Mouse (Mus musculus): ENCODE data around the gene Podn. TPM values are rescaled to one million over a fixed set of nuclear protein-coding genes. Genes with fewer than 3 reads are reported as not detected.
A peak's percentile ranks its signal among the peaks of the same experiment; 100 is the strongest.

Gene Podn
- polyA plus RNA-seq, 1 experiment from 2014 or later, result 2.4 TPM

DNA sequence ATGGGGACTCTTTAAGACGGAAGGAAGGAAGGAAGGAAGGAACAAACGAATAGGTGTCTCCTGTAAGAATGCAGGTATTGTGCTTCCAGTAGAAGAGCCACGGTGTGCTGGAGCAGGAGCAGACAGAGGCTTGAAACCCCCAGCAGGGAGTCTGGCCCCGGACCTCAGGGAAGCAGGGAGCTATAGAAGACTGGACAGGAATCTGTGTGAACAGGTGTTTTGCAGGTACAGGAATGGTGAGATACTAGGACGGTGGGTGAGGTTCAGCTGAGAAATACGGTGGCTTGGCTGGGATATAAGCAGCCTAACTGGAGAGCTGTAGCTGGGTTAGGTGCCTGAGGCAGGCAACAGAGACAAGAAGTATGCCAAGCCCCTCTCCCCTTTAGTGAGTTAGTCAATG lies 76.1 kb downstream of the Podn start:
- POLR2A ChIA-PET, result interaction anchor here (0.5 kb wide), 1 partner anchor 1134 kb away, joined by 5 read pairs; no protein-coding TSS in a partner anchor
- ATAC-seq, result no peak
- in situ Hi-C loops (cut with MboI; ENCODE audit: low pct_unique_long_range_greater_than_20kb), result no loop called here
- no peak for TF ChIP-seq CTCF (IDR thresholded peaks at IDR 0.05)
- CTCF ChIA-PET, result interaction anchor here (1.4 to 1.6 kb wide), 2 partner anchors 9 to 83 kb away, joined by 3 read pairs; no protein-coding TSS in a partner anchor
- DNase-seq (ENCODE audit: low read depth, low spot score), result no peak
- H3K27me3 ChIP-seq, result no peaks in the 10 kb centered on the region

DNA sequence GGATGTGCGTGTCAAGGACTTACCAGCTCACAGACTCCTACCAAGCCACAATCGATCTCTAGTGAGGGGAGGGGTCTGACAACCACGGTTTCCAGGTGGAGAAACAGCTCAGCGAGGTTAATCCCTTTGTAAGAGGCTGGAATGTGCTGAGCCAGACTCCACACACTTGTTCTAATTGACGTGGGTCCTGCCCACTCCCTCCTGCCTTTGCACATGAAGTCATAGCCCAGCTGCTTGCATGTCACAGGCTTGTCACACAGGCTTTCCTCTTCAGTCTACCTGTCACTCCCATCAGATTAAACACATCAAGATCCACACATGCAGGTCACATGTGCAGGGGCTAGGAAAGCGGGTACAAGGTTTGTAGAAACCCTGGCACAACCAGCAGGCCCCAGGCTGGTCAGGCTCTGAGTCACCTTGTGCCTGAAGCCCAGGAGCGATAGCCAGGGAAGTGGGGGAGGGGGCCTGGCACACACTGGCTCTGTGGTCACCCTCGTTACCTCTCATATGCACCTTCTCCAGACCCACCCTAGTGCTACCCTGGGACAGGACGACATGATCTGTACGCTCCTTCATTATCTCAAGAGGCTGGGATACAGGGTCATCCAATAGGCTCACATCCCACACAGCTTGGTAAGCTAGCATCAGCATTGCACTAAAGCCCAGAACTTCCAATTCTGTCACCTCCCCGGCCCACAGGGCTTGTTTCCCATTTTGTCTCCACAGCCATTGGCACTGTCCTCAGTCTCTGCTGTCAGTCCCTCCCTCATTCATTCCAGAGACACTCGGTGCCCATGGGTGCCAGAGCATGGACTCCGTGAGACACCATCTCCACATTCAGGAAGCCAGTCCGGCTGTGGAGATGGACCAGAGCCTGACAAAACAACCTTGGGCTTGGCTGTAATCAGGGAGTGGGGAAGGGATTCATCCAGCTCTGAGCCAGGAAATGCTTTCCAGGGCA lies 77.0 kb downstream of the Podn start:
- ChIA-PET POLR2A (no interaction called here), CTCF (interaction anchor here (1.6 to 1.7 kb wide), 2 partner anchors 10 to 24 kb away, joined by 3 to 4 read pairs; no protein-coding TSS in a partner anchor)
- ATAC-seq, result peak; percentile 55
- H3K27me3 ChIP-seq, result no peaks in the 10 kb centered on the region
- no peak for TF ChIP-seq CTCF (IDR thresholded peaks at IDR 0.05)
- in situ Hi-C loops (cut with MboI; ENCODE audit: low pct_unique_long_range_greater_than_20kb), result no loop called here
- peak; percentile 44 for DNase-seq (ENCODE audit: low read depth, low spot score)

DNA sequence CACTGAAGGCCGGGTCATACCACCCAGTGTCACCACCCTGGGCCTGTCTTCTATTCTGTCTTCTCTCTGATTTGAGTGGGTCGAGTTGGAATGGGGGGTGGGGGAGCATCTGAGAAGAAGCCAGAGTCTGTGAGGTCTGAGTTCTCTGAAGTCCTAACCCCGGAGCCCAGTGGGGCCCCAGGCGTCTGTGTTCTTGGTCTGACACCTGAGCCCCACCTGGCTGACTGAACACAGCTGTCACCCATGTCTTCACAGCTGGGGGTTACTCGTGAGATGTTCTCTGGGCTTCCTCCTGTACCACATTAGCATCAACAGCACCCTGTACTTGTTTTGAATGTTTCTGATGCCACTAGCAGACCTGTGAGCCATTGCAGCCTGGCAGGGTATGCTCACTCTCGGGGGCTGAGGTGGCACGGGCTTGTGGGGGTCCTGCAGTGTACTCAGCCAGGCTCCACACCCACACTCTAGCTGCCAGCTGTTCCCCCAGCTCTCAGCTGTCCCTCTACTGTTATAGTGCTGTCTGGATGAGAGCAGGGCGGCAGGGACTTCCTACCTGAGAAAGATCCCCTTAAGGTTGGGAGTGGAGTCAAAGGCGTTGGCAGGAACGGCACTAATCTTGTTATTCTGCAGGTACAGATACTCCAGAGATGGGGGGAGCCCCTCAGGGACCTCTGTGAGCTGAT lies 77.9 kb downstream of the Podn start:
- POLR2A ChIA-PET, result no interaction called here
- H3K27me3 ChIP-seq, result no peaks in the 10 kb centered on the region
- no peak for TF ChIP-seq CTCF (IDR thresholded peaks at IDR 0.05)
- ATAC-seq, result no peak
- DNase-seq (ENCODE audit: low read depth, low spot score), result no peak
- CTCF ChIA-PET, result interaction anchor here (1.6 to 1.7 kb wide), 2 partner anchors 11 to 23 kb away, joined by 3 to 4 read pairs; no protein-coding TSS in a partner anchor
- in situ Hi-C loops (cut with MboI; ENCODE audit: low pct_unique_long_range_greater_than_20kb), result no loop called here

DNA sequence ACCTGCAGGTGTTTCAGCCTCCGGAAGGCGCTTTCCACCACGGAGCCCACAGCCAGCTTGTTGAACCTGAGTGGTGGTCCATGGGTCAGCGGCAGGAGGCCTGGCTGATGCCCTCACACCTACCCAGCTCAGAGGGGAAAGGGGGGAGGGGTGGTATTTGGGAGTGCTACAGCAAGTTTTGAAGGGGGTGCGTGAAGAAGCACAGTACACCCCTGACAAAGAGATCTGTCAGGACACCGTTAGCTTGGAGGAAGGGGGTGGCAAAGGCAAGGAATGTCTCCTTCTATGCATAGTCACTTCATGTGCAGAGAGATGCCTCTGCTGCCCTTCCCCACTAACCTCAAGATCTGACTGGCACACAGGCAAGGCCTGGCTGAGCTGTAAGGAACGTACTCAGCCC lies 78.4 kb downstream of the Podn start:
- TF ChIP-seq CTCF (IDR thresholded peaks at IDR 0.05), result no peak
- in situ Hi-C loops (cut with MboI; ENCODE audit: low pct_unique_long_range_greater_than_20kb), result no loop called here
- POLR2A ChIA-PET, result no interaction called here
- no peak for DNase-seq (ENCODE audit: low read depth, low spot score)
- no peak for ATAC-seq
- CTCF ChIA-PET, result interaction anchor here (1.7 kb wide), 1 partner anchor 23 kb away, joined by 4 read pairs; no protein-coding TSS in a partner anchor
- H3K27me3 ChIP-seq, result no peaks in the 10 kb centered on the region

DNA sequence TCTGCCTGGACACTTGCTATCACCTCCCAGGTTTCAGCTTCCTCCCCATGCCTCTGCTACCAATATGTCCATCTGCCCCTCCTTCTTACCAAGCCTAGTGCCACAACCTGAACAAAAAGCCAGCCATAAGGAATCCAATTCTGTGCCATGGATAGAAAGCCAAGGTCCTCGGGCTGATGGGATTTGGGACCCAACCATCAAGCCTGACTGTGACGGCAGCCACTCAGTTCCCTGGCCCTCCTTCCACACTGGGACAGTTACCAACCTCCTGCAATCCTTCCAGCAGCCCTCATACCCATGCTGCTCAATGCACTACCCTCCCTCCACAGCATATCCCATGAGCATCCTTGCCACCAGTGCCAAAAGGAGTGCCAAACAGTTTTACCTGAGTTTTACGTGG lies 79.9 kb downstream of the Podn start:
- ChIA-PET CTCF (no interaction called here), POLR2A (no interaction called here)
- ATAC-seq (no peak), DNase-seq (ENCODE audit: low read depth, low spot score) (no peak)
- TF ChIP-seq CTCF (IDR thresholded peaks at IDR 0.05), result no peak
- H3K27me3 ChIP-seq, result no peaks in the 10 kb centered on the region
- in situ Hi-C loops (cut with MboI; ENCODE audit: low pct_unique_long_range_greater_than_20kb), result no loop called here

DNA sequence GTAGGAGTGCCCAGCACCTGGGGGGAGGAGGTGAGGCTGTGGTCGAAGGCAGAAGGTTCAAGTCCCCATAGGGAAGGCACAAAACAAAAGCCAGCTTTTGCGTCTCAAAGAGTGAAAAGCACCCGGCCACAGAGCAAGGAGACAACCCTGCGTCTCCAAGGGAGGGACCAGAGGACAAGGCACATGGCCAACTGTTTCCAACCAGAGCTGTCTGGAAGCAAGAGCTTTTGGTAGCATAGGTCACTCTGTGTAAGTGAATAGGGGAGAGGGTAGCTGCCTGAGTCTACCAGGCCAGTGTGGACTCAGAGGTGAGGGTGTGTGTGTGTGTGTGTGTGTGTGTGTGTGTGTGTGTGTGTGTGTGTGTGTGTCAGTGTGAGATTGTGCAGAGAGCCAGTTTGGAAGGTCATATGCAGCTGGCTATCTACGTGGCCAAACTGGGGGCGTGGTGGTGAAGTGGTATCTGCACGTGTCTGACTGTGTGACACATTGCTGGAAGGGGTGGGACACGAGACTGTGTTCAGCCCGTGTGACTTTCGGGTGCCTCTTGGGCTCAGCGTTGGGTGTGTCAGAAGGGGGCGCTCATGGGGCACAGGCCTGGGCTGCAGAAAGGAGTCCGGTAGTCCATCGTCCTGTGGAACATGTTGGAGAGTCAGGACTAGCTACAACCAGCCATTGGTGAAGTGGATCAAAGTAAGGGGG lies 81.0 kb downstream of the Podn start:
- H3K27me3 ChIP-seq, result no peaks in the 10 kb centered on the region
- no peak for TF ChIP-seq CTCF (IDR thresholded peaks at IDR 0.05)
- in situ Hi-C loops (cut with MboI; ENCODE audit: low pct_unique_long_range_greater_than_20kb), result no loop called here
- ChIA-PET CTCF (no interaction called here), POLR2A (interaction anchor here (0.7 kb wide), 1 partner anchor 14 kb away, joined by 3 read pairs; no protein-coding TSS in a partner anchor)
- ATAC-seq (no peak), DNase-seq (ENCODE audit: low read depth, low spot score) (no peak)

DNA sequence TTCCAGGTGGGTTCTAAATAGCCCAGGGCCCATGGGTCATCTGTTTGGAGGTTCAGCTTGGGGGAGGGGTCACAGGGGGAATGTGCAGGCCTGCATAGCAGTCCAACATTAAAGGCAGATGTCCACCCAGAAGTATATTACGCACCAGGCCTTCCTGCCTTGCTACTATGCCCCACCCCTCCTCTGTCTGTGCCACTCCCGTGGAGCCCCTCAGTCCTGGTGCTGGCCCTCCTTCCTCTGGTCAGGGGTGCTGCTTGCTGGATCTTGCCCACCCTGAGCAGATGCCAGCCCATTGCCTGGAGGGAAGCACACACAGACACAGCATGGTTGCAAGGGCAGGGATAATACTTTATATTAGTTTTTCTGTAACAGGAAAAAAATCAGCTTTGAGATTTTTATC lies 81.8 kb downstream of the Podn start:
- in situ Hi-C loops (cut with MboI; ENCODE audit: low pct_unique_long_range_greater_than_20kb), result no loop called here
- DNase-seq (ENCODE audit: low read depth, low spot score), result no peak
- H3K27me3 ChIP-seq, result no peaks in the 10 kb centered on the region
- POLR2A ChIA-PET, result interaction anchor here (0.7 kb wide), 1 partner anchor 13 kb away, joined by 3 read pairs; no protein-coding TSS in a partner anchor
- CTCF ChIA-PET, result no interaction called here
- ATAC-seq, result no peak
- TF ChIP-seq CTCF (IDR thresholded peaks at IDR 0.05), result no peak

DNA sequence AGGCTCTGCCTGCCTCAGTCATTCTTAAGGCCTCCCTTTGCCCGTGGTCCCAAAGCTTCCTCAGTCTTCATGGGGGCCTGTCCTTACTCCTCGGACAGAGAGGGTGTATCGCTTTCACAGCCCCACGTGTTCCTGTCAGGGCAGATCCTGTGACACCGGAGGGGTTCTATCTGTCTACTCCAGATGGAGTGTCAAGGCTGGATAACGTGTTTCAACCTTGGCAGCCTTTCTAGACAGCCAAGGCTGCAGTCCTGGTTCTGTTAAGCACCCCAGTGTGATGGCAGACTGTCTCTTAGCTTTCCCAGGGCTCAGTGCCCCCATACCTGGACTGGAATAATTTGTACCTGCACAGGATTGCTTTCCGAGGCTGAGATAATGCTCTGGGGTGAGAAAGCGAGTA lies 87.7 kb downstream of the Podn start:
- in situ Hi-C loops (cut with MboI; ENCODE audit: low pct_unique_long_range_greater_than_20kb), result no loop called here
- DNase-seq (ENCODE audit: low read depth, low spot score), result no peak
- ChIA-PET CTCF (no interaction called here), POLR2A (no interaction called here)
- no peak for ATAC-seq
- H3K27me3 ChIP-seq, result no peaks in the 10 kb centered on the region
- TF ChIP-seq CTCF (IDR thresholded peaks at IDR 0.05), result no peak

DNA sequence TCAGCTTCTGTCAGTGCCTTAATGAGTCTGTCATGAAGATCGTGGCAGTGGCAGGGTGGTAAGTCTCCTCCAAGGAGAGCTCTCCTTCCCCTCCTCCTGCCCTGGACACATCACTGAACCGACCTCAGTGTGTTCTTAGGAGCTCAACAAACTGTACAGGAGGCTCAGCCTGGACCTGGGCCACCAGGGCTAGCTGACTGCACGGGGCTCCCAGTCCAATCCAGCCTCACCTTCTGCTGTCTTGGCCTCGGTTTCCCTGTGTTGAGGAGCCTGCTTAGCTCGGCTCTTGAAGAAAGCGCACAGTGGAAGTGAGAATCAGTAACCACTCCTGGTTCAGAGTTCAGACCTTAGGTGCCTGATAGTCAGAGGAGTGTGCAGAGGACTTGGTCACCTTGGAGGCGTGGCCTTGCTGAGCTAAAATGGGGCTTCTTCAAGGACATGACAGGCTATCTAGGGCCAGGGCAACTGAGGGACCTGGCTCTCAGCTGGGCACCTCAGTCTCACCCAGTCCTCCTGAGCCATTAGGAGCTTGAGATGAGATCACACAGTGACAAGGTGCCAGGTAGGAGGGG lies 88.6 kb downstream of the Podn start:
- no peaks in the 10 kb centered on the region for H3K27me3 ChIP-seq
- in situ Hi-C loops (cut with MboI; ENCODE audit: low pct_unique_long_range_greater_than_20kb), result no loop called here
- ChIA-PET CTCF (no interaction called here), POLR2A (no interaction called here)
- DNase-seq (ENCODE audit: low read depth, low spot score), result no peak
- ATAC-seq, result no peak
- TF ChIP-seq CTCF (IDR thresholded peaks at IDR 0.05), result no peak

DNA sequence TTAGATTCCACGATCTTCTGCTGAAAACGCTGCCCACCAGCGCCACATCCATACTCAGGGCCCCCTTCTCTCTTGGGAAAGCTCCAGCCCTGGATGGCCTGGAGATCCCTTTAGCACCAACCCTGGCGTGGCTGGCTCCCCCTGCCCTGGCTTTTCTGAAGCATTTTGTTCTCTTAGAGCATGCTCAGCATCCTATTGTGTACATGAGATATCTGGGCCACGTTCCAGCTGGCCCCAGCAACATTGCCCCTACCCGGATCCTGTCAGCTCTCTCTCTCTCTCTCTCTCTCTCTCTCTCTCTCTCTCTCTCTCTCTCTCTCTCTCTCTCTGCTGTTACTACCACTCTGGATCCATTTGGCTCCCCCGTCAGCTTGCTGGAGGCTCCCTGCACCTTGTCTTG lies 90.9 kb downstream of the Podn start:
- no peaks in the 10 kb centered on the region for H3K27me3 ChIP-seq
- TF ChIP-seq CTCF (IDR thresholded peaks at IDR 0.05), result no peak
- no peak for DNase-seq (ENCODE audit: low read depth, low spot score)
- no peak for ATAC-seq
- ChIA-PET POLR2A (no interaction called here), CTCF (no interaction called here)
- in situ Hi-C loops (cut with MboI; ENCODE audit: low pct_unique_long_range_greater_than_20kb), result no loop called here
